Comparison of ENCODE assay signal across 24 mouse cellular contexts in genomic region chr5:53361295-53361694, GRCm38 (mm10).
A peak's percentile ranks its signal among the peaks of the same experiment; 100 is the strongest.
DNase-seq lines count a peak whose midpoint lies in the region; ATAC-seq and TF ChIP-seq lines count a peak whose summit lies in the region.
"Had no signal": no experiment of that assay in that cellular context is flagged by ENCODE, and none has a peak within 500 bp of the region (broad histone marks: within the 10 kb centered on the region; RNA-seq: fewer than 3 reads in every experiment).

No protein-coding gene starts in this region.

- no peak for ATAC-seq in midbrain, embryonic 15.5 days (replicated peaks)
- ATAC-seq: activated CD4-positive, CD25-positive, alpha-beta regulatory T cell, adult 4 months; CD4-positive, CD25-positive, alpha-beta regulatory T cell, adult 4 months; forebrain, embryonic 14.5 days; intestine, embryonic 15.5 days; Patski had no signal

- no peak for TF ChIP-seq CTCF in lung, adult 2 months (IDR thresholded peaks at IDR 0.05; ENCODE audit: insufficient read depth, low read length)
- no peak for TF ChIP-seq CTCF in bone marrow macrophage, adult 2 months (IDR thresholded peaks at IDR 0.05; ENCODE audit: low read depth, low read length)

- no peaks in the 10 kb centered on the region for H3K9me3 ChIP-seq in midbrain, embryonic 15.5 days
- H3K9me3 ChIP-seq: embryonic facial prominence, embryonic 15.5 days; forebrain, embryonic 10.5 days; heart, embryonic 13.5 days; hindbrain, embryonic 13.5 days; intestine, embryonic 15.5 days had no signal

- H3K4me2 ChIP-seq in midbrain, embryonic 15.5 days = no peak overlapping the region
- H3K4me2 ChIP-seq: embryonic facial prominence, embryonic 15.5 days; heart, embryonic 13.5 days; hindbrain, embryonic 13.5 days; intestine, embryonic 15.5 days had no signal

- H3K9ac ChIP-seq in midbrain, embryonic 15.5 days = no peak overlapping the region
- H3K9ac ChIP-seq: embryonic facial prominence, embryonic 15.5 days; heart, embryonic 13.5 days; hindbrain, embryonic 13.5 days; intestine, embryonic 15.5 days had no signal

- H3K4me1 ChIP-seq in lung, adult 2 months (ENCODE audit: control insufficient read depth, insufficient read depth, low read length) = no peaks in the 10 kb centered on the region
- H3K4me1 ChIP-seq in bone marrow macrophage, adult 2 months (ENCODE audit: control insufficient read depth, insufficient read depth, low read length) = peaks cover 40% of the 10 kb centered on the region
- H3K4me1 ChIP-seq in midbrain, embryonic 15.5 days = no peaks in the 10 kb centered on the region
- H3K4me1 ChIP-seq: hindbrain, embryonic 13.5 days had no signal

- TF ChIP-seq POLR2A in lung, adult 2 months (IDR thresholded peaks at IDR 0.05; ENCODE audit: borderline replicate concordance, extremely low read depth, low read depth, low read length) = no peak
- no peak for TF ChIP-seq POLR2A in bone marrow macrophage, adult 2 months (IDR thresholded peaks at IDR 0.05; ENCODE audit: borderline replicate concordance, low read depth, low read length)

- H3K79me2 ChIP-seq in macrophage (ENCODE audit: inconsistent target) = no peaks in the 10 kb centered on the region

- peak; percentile 22 for DNase-seq in lung, postnatal 36 days
- no peak for DNase-seq in lung, adult 2 months
- DNase-seq in frontal cortex, postnatal 36 days (ENCODE audit: low spot score in 2 of 2) = no peak
- no peak for DNase-seq in urinary bladder, postnatal 14 days (ENCODE audit: low spot score)
- DNase-seq: adrenal gland, postnatal 25 days; B cell, adult 2 months; cerebellum, adult 2 months; cerebellum, postnatal 10 days; embryo, embryonic 11 days; gastrocnemius, postnatal 10 days; heart, postnatal 36 days had no signal

- H3K27ac ChIP-seq in bone marrow macrophage, adult 2 months (ENCODE audit: insufficient read depth, low read depth, low read length) = peak overlapping the region; percentile 45
- H3K27ac ChIP-seq in macrophage = peak overlapping the region; percentile 75
- H3K27ac ChIP-seq in midbrain, embryonic 15.5 days = no peak overlapping the region
- H3K27ac ChIP-seq: embryonic facial prominence, embryonic 15.5 days; forebrain, embryonic 10.5 days; heart, embryonic 13.5 days; hindbrain, embryonic 13.5 days; intestine, embryonic 15.5 days had no signal

- no peaks in the 10 kb centered on the region for H3K36me3 ChIP-seq in macrophage (ENCODE audit: inconsistent target)
- no peaks in the 10 kb centered on the region for H3K36me3 ChIP-seq in midbrain, embryonic 15.5 days (replicated peaks)
- H3K36me3 ChIP-seq: embryonic facial prominence, embryonic 15.5 days; forebrain, embryonic 10.5 days; heart, embryonic 13.5 days; hindbrain, embryonic 13.5 days; intestine, embryonic 15.5 days had no signal

- no peak overlapping the region for H3K4me3 ChIP-seq in lung, adult 2 months (replicated peaks; ENCODE audit: extremely low read depth, low read depth, low read length)
- no peak overlapping the region for H3K4me3 ChIP-seq in bone marrow macrophage, adult 2 months (ENCODE audit: insufficient read depth, low read length)
- H3K4me3 ChIP-seq in macrophage (ENCODE audit: inconsistent target) = no peak overlapping the region
- no peak overlapping the region for H3K4me3 ChIP-seq in midbrain, embryonic 15.5 days
- H3K4me3 ChIP-seq: embryonic facial prominence, embryonic 15.5 days; erythroblast, embryonic 14.5 days; forebrain, embryonic 10.5 days; heart, embryonic 13.5 days; hindbrain, embryonic 13.5 days; intestine, embryonic 15.5 days had no signal

- 62% methylated on average over 6 of the region's 6 CpGs for WGBS in lung, adult 2 months
- WGBS in macrophage (ENCODE audit: missing documents) = 16% methylated on average over 6 of the region's 6 CpGs
- 84% methylated on average over 6 of the region's 6 CpGs for WGBS in midbrain, embryonic 15.5 days

- no peaks in the 10 kb centered on the region for H3K27me3 ChIP-seq in midbrain, embryonic 15.5 days (replicated peaks)
- H3K27me3 ChIP-seq: embryonic facial prominence, embryonic 15.5 days; hindbrain, embryonic 13.5 days; intestine, embryonic 15.5 days; Patski had no signal
